Mouse (Mus musculus) heart, embryonic 11.5 days (tissue): ENCODE data around the gene Gm9195. TPM values are rescaled to one million over a fixed set of nuclear protein-coding genes. Genes with fewer than 3 reads are reported as not detected.
A peak's percentile ranks its signal among the peaks of the same experiment; 100 is the strongest.

Experiments
- ATAC-seq: fragments of 200-750 bp; cut with Nextera tagmentation; replicated peaks from 2 replicates; pipeline ENCODE4 v1.8.0; 2017; ENCODE audit warnings: moderate library complexity; ENCODE audit not compliant: insufficient number of reproducible peaks, low FRiP score, low TSS enrichment
- H3K27ac ChIP-seq: fragments of 300-500 bp; sonication (generic); 2 replicates; pipeline ENCODE4 v1.5.1; 2014; ENCODE audit warnings: mild to moderate bottlenecking, low read depth, low read length
- H3K27me3 ChIP-seq: fragments of 300-500 bp; sonication (generic); 2 replicates; pipeline ENCODE4 v1.6.1; 2014; ENCODE audit warnings: mild to moderate bottlenecking, low read length, mixed read lengths; ENCODE audit not compliant: control insufficient read depth, insufficient read depth
- H3K36me3 ChIP-seq: fragments of 300-500 bp; sonication (generic); 2 replicates; pipeline ENCODE4 v1.6.1; 2014; ENCODE audit warnings: mild to moderate bottlenecking, low read length, moderate library complexity, mixed read lengths; ENCODE audit not compliant: control insufficient read depth, insufficient read depth
- H3K4me1 ChIP-seq: fragments of 300-500 bp; sonication (generic); 2 replicates; pipeline ENCODE4 v1.6.1; 2014; ENCODE audit warnings: low read length; ENCODE audit not compliant: control insufficient read depth, insufficient read depth
- H3K4me2 ChIP-seq: fragments of 300-500 bp; sonication (generic); 2 replicates; pipeline ENCODE4 v1.6.1; 2014; ENCODE audit warnings: mild to moderate bottlenecking, moderate library complexity
- H3K4me3 ChIP-seq: fragments of 300-500 bp; sonication (generic); 2 replicates; pipeline ENCODE4 v1.5.1; 2014; ENCODE audit warnings: low read depth, low read length
- H3K9ac ChIP-seq: fragments of 300-500 bp; sonication (generic); 2 replicates; pipeline ENCODE4 v1.6.1; 2014; ENCODE audit warnings: mild to moderate bottlenecking, low read depth, low read length, moderate library complexity
- H3K9me3 ChIP-seq: fragments of 300-500 bp; sonication (generic); replicated peaks from 2 replicates; pipeline ENCODE4 v1.6.1; 2016; ENCODE audit warnings: low read length; ENCODE audit not compliant: control insufficient read depth
- WGBS: fragments of 180-500 bp; shearing (Covaris S2); extraction: QIAGEN DNeasy Blood & Tissue Kit; methylation state at CpG from one replicate; pipeline ENCODE4 v1.1.7; 2014; ENCODE audit not compliant: insufficient replicate concordance; 5-methylcytosine and 5-hydroxymethylcytosine counted together
- polyA plus RNA-seq: library from polyadenylated mRNA; unstranded; fragments of >200 nt; fragmentation: Nextera tagmentation; extraction: Ambion mirVana; gene quantifications from 2 replicates; pipeline ENCODE4 v1.2.1, GENCODE M21; 2014

The Gm9195 gene
- polyA plus RNA-seq = not detected in 2 replicates

DNA sequence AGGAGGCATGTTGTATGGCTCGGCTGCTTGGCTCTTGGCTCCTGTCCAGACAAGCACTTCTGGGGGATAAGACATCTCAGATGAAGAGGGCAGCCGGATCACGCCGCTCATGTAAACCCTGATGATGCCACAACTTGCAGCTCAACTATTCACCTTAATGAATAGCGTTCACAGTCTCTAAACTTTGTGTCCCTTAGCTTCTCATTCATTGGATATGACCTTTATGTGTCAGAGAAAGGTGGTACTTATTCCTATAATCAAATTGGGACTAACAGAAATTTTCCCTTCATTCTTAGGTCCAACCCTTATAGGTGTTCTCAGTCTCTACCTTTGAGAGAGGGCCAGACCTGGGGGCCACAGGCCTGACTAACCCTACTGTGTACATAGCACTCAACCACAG, at the start of gene Gm9195:
TSS of gene Gm9195 (minus strand) at position 101 of the 400 bp plus-strand sequence.
- Histone ChIP-seq H3K4me1 (no peaks in the 10 kb centered on the region), H3K4me3 (no peak within 1 kb of the TSS)

GRCm38 (mm10) chr14:72536392-72537017, 44.9 kb upstream of the Gm9195 start:
- no peak overlapping the region for H3K9ac ChIP-seq
- H3K4me2 ChIP-seq = no peak overlapping the region
- peaks cover 15% of the 10 kb centered on the region for H3K27me3 ChIP-seq
- H3K4me3 ChIP-seq = no peak overlapping the region
- no peaks in the 10 kb centered on the region for H3K9me3 ChIP-seq
- H3K4me1 ChIP-seq = no peaks in the 10 kb centered on the region
- H3K36me3 ChIP-seq = peaks cover 5% of the 10 kb centered on the region
- 79% methylated on average over 5 of the region's 5 CpGs for WGBS
- ATAC-seq = no peak
- H3K27ac ChIP-seq = no peak overlapping the region

More for the DNA sequence above, at the start of gene Gm9195:
- 73% methylated on average over 5 of the region's 5 CpGs for WGBS
- Histone ChIP-seq H3K27me3 (no peaks in the 10 kb centered on the region), H3K27ac (no peak within 1 kb of the TSS), H3K9ac (no peak within 1 kb of the TSS), H3K9me3 (no peaks in the 10 kb centered on the region), H3K36me3 (no peaks in the 10 kb centered on the region), H3K4me2 (no peak within 1 kb of the TSS)
- no peak for ATAC-seq

- 79% methylated on average over 7 of the region's 7 CpGs for WGBS
- H3K9me3 ChIP-seq = no peaks in the 10 kb centered on the region
Observed at GRCm38 (mm10) chr14:72533862-72534261, 42.2 kb upstream of the Gm9195 start.

DNA sequence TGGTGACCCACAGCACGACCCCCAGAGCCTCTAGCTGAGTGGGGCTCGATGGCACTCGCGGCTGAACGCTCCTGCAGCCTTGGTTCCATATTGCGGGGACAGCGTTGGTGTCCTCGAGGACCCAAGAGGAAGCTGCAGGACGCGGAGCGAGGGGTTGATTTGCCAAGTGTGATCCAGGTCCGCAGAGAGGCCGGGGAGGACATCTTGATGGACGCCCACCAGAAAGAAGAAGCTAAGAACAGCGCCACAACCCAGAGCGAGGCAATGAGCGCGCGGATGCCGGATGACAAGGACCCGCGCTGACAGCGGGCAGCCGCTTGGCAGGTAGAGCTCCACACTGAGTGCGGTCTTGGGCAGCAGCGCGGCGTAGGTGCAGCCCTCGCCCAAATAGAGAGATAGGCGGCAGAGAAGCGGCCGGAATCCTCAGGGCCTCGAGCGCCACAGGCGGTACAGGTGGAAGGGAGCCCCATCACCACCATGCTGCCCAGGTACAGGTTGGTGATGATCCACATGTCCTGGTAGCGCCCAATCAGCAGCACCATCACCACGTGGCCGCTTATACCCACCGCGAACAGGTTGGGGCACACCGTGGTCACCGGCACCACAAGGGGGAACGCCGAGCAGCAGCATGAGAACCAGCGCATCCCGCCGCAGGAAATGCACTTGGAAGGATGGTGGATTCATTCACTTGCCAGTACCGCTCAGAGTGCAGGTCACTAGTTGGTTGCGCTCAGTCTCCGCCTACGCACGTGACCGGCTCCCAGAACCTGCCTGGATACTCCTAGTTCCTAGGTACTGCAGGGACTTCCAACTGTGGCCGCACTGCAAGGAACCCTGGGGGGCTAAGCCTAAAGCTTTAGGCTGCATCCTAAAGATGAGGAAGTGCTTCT, 40.6 kb upstream of the Gm9195 start:
- Histone ChIP-seq H3K4me3 (peak overlapping the region; percentile 43), H3K9ac (0 out of 2 replicates have a peak overlapping the region, but pooled peaks have one; percentile 7), H3K27ac (no peak overlapping the region), H3K4me2 (peak overlapping the region; percentile 76), H3K9me3 (no peaks in the 10 kb centered on the region), H3K4me1 (no peaks in the 10 kb centered on the region), H3K36me3 (no peaks in the 10 kb centered on the region), H3K27me3 (peaks cover 31% of the 10 kb centered on the region)
- WGBS = 1% methylated on average over 54 of the region's 54 CpGs
- peak; percentile 52; the same call in 1 of the 2 replicates for ATAC-seq

More at GRCm38 (mm10) chr14:72533862-72534261, 42.2 kb upstream of the Gm9195 start:
- no peak overlapping the region for H3K9ac ChIP-seq
- H3K4me3 ChIP-seq = no peak overlapping the region
- peaks cover 31% of the 10 kb centered on the region for H3K27me3 ChIP-seq
- no peaks in the 10 kb centered on the region for H3K36me3 ChIP-seq
- ATAC-seq = no peak
- no peak overlapping the region for H3K27ac ChIP-seq
- no peaks in the 10 kb centered on the region for H3K4me1 ChIP-seq
- no peak overlapping the region for H3K4me2 ChIP-seq

DNA sequence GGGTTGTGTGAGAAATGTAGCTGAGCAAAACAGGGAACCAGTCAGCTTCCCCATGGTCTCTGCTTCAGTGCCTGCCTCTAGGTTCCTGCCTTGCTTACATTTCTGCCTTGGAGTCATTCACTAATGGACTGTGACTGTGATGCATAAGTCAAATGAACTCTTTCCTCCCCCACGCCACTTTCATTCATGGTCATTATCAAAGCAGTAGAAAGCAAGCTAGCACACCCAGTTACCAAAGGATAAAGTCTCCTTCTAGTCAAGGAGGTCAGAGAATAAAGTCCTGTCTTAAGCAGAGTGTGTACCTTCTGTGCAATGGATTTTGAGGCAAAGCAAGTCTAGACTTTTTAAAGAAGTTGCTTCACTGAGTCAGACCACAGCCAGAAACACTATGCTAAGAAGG, 35.5 kb upstream of the Gm9195 start:
- Histone ChIP-seq H3K9me3 (no peaks in the 10 kb centered on the region), H3K9ac (no peak overlapping the region), H3K4me3 (no peak overlapping the region), H3K27ac (no peak overlapping the region), H3K4me2 (no peak overlapping the region), H3K27me3 (peaks cover 23% of the 10 kb centered on the region), H3K4me1 (no peaks in the 10 kb centered on the region), H3K36me3 (no peaks in the 10 kb centered on the region)
- no peak for ATAC-seq
- WGBS = 69% methylated on average over 1 of the region's 1 CpGs

GRCm38 (mm10) chr14:72519561-72519960, 27.9 kb upstream of the Gm9195 start:
- Histone ChIP-seq H3K9ac (no peak overlapping the region), H3K4me2 (no peak overlapping the region), H3K9me3 (no peaks in the 10 kb centered on the region), H3K36me3 (no peaks in the 10 kb centered on the region), H3K4me3 (no peak overlapping the region), H3K4me1 (no peaks in the 10 kb centered on the region), H3K27me3 (no peaks in the 10 kb centered on the region), H3K27ac (no peak overlapping the region)
- 31% methylated on average over 2 of the region's 2 CpGs for WGBS
- ATAC-seq = no peak

- no peak overlapping the region for H3K4me2 ChIP-seq
- no peak for ATAC-seq
- no peaks in the 10 kb centered on the region for H3K9me3 ChIP-seq
- no peak overlapping the region for H3K9ac ChIP-seq
- no peaks in the 10 kb centered on the region for H3K36me3 ChIP-seq
- 72% methylated on average over 6 of the region's 6 CpGs for WGBS
- no peak overlapping the region for H3K4me3 ChIP-seq
- no peak overlapping the region for H3K27ac ChIP-seq
- no peaks in the 10 kb centered on the region for H3K4me1 ChIP-seq
- no peaks in the 10 kb centered on the region for H3K27me3 ChIP-seq
Observed at GRCm38 (mm10) chr14:72518786-72519185, 27.1 kb upstream of the Gm9195 start.

DNA sequence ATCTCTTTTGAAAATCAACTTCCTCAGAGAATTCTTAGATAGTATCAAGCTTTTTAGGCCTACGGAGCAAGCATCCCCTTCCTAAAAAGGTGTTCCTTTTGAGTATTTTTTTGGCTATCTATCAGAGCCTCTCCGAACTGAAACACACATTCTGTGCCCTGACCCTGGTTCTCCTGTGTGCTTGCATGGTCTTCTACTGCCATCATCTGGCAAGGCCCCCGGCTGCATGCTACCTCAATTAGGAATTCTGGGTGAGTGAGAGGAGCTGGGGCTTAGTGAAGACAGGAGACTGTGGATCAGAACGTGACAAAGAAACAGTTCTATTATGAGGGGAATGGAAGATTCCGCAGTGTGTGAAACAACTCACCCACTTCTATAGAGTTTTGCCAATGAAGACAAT, 24.7 kb upstream of the Gm9195 start:
- Histone ChIP-seq H3K27me3 (no peaks in the 10 kb centered on the region), H3K36me3 (no peaks in the 10 kb centered on the region), H3K4me3 (no peak overlapping the region), H3K4me2 (no peak overlapping the region), H3K27ac (no peak overlapping the region), H3K9me3 (no peaks in the 10 kb centered on the region), H3K9ac (no peak overlapping the region), H3K4me1 (no peaks in the 10 kb centered on the region)
- WGBS = 18% methylated on average over 5 of the region's 5 CpGs
- no peak for ATAC-seq
